Mouse (Mus musculus): Measurements from ENCODE around the gene Nepro. TPM values are rescaled to one million over a fixed set of nuclear protein-coding genes. Genes with fewer than 3 reads are reported as not detected.

Gene Nepro
- polyA plus RNA-seq (2014; fragmentation: Nextera tagmentation; extraction: Ambion mirVana), result 9.3 and 10.0 TPM in 2 replicates

- under 1% methylated on average over 63 of the region's 64 CpGs for WGBS
- Histone ChIP-seq H3K4me2 (replicated peaks; ENCODE audit: low read depth, low read length) (peak within 1 kb of the TSS; percentile 72), H3K27ac (ENCODE audit: low read length) (peak within 1 kb of the TSS; percentile 89), H3K27me3 (ENCODE audit: control insufficient read depth, insufficient read depth, low read length) (no peaks in the 10 kb centered on the region), H3K4me3 (ENCODE audit: low read depth, low read length) (peak within 1 kb of the TSS; percentile 52), H3K9ac (replicated peaks; ENCODE audit: low read depth, low read length) (peak within 1 kb of the TSS; percentile 82), H3K9me3 (ENCODE audit: control insufficient read depth, low read depth, low read length) (no peaks in the 10 kb centered on the region), H3K36me3 (ENCODE audit: control insufficient read depth, insufficient read depth, low read length) (peaks cover 11% of the 10 kb centered on the region; the same call in 1 of the 2 replicates), H3K4me1 (ENCODE audit: control insufficient read depth, insufficient read depth, low read length) (peaks cover 14% of the 10 kb centered on the region; the same call in 1 of the 2 replicates)
- ATAC-seq (ENCODE audit: insufficient number of reproducible peaks, insufficient read depth, low FRiP score, low read depth), result peak; percentile 97
Measured at GRCm38 (mm10) chr16:44724083-44724787, at the start of gene Nepro. Gene Nepro, plus strand, starts transcription at chr16:44724301.

GRCm38 (mm10) chr16:44676357-44676756 is 47.7 kb upstream of the Nepro start:
- ATAC-seq (ENCODE audit: insufficient number of reproducible peaks, insufficient read depth, low FRiP score, low read depth), result no peak
- 80% methylated on average over 2 of the region's 2 CpGs for WGBS
- no peak overlapping the region for H3K9ac ChIP-seq (replicated peaks; ENCODE audit: low read depth, low read length)
- no peak overlapping the region for H3K4me2 ChIP-seq (replicated peaks; ENCODE audit: low read depth, low read length)
- no peaks in the 10 kb centered on the region for H3K9me3 ChIP-seq (ENCODE audit: control insufficient read depth, low read depth, low read length)
- no peak overlapping the region for H3K4me3 ChIP-seq (ENCODE audit: low read depth, low read length)
- H3K27me3 ChIP-seq (ENCODE audit: control insufficient read depth, insufficient read depth, low read length), result no peaks in the 10 kb centered on the region
- peaks cover 18% of the 10 kb centered on the region for H3K4me1 ChIP-seq (ENCODE audit: control insufficient read depth, insufficient read depth, low read length)
- no peak overlapping the region for H3K27ac ChIP-seq (ENCODE audit: low read length)
- H3K36me3 ChIP-seq (ENCODE audit: control insufficient read depth, insufficient read depth, low read length), result no peaks in the 10 kb centered on the region

GRCm38 (mm10) chr16:44679082-44679481 is 45.0 kb upstream of the Nepro start:
- Histone ChIP-seq H3K9me3 (ENCODE audit: control insufficient read depth, low read depth, low read length) (no peaks in the 10 kb centered on the region; the same call in 1 of the 2 replicates), H3K9ac (replicated peaks; ENCODE audit: low read depth, low read length) (no peak overlapping the region), H3K4me1 (ENCODE audit: control insufficient read depth, insufficient read depth, low read length) (0 out of 2 replicates have a peak, but pooled peaks cover 4% of the 10 kb centered on the region), H3K27ac (ENCODE audit: low read length) (no peak overlapping the region), H3K4me2 (replicated peaks; ENCODE audit: low read depth, low read length) (no peak overlapping the region), H3K27me3 (ENCODE audit: control insufficient read depth, insufficient read depth, low read length) (no peaks in the 10 kb centered on the region), H3K4me3 (ENCODE audit: low read depth, low read length) (no peak overlapping the region), H3K36me3 (ENCODE audit: control insufficient read depth, insufficient read depth, low read length) (no peaks in the 10 kb centered on the region)
- WGBS, result 67% methylated on average over 8 of the region's 8 CpGs
- no peak for ATAC-seq (ENCODE audit: insufficient number of reproducible peaks, insufficient read depth, low FRiP score, low read depth)

GRCm38 (mm10) chr16:44679503-44679971 is 44.6 kb upstream of the Nepro start:
- 0 out of 2 replicates have a peak, but pooled peaks cover 4% of the 10 kb centered on the region for H3K4me1 ChIP-seq (ENCODE audit: control insufficient read depth, insufficient read depth, low read length)
- WGBS, result 64% methylated on average over 8 of the region's 8 CpGs
- ATAC-seq (ENCODE audit: insufficient number of reproducible peaks, insufficient read depth, low FRiP score, low read depth), result no peak; the same call in 1 of the 2 replicates
- H3K4me2 ChIP-seq (replicated peaks; ENCODE audit: low read depth, low read length), result no peak overlapping the region
- H3K4me3 ChIP-seq (ENCODE audit: low read depth, low read length), result no peak overlapping the region
- H3K36me3 ChIP-seq (ENCODE audit: control insufficient read depth, insufficient read depth, low read length), result no peaks in the 10 kb centered on the region
- H3K27me3 ChIP-seq (ENCODE audit: control insufficient read depth, insufficient read depth, low read length), result no peaks in the 10 kb centered on the region
- H3K9ac ChIP-seq (replicated peaks; ENCODE audit: low read depth, low read length), result no peak overlapping the region
- H3K27ac ChIP-seq (ENCODE audit: low read length), result no peak overlapping the region
- H3K9me3 ChIP-seq (ENCODE audit: control insufficient read depth, low read depth, low read length), result no peaks in the 10 kb centered on the region; the same call in 1 of the 2 replicates

- H3K27ac ChIP-seq (ENCODE audit: low read length), result peak overlapping the region; percentile 52; the same call in 1 of the 2 replicates
- H3K4me1 ChIP-seq (ENCODE audit: control insufficient read depth, insufficient read depth, low read length), result 0 out of 2 replicates have a peak, but pooled peaks cover 4% of the 10 kb centered on the region
- 59% methylated on average over 9 of the region's 9 CpGs for WGBS
- H3K9ac ChIP-seq (replicated peaks; ENCODE audit: low read depth, low read length), result no peak overlapping the region
- no peaks in the 10 kb centered on the region for H3K27me3 ChIP-seq (ENCODE audit: control insufficient read depth, insufficient read depth, low read length)
- H3K4me2 ChIP-seq (replicated peaks; ENCODE audit: low read depth, low read length), result no peak overlapping the region
- no peak; the same call in 1 of the 2 replicates for ATAC-seq (ENCODE audit: insufficient number of reproducible peaks, insufficient read depth, low FRiP score, low read depth)
- H3K4me3 ChIP-seq (ENCODE audit: low read depth, low read length), result no peak overlapping the region
- H3K36me3 ChIP-seq (ENCODE audit: control insufficient read depth, insufficient read depth, low read length), result no peaks in the 10 kb centered on the region
- H3K9me3 ChIP-seq (ENCODE audit: control insufficient read depth, low read depth, low read length), result no peaks in the 10 kb centered on the region; the same call in 1 of the 2 replicates
Measured at GRCm38 (mm10) chr16:44680756-44681498, 43.2 kb upstream of the Nepro start.

GRCm38 (mm10) chr16:44684646-44685045 is 39.5 kb upstream of the Nepro start:
- H3K27me3 ChIP-seq (ENCODE audit: control insufficient read depth, insufficient read depth, low read length), result no peaks in the 10 kb centered on the region
- no peak overlapping the region for H3K27ac ChIP-seq (ENCODE audit: low read length)
- H3K4me3 ChIP-seq (ENCODE audit: low read depth, low read length), result no peak overlapping the region
- H3K4me2 ChIP-seq (replicated peaks; ENCODE audit: low read depth, low read length), result no peak overlapping the region
- no peaks in the 10 kb centered on the region for H3K36me3 ChIP-seq (ENCODE audit: control insufficient read depth, insufficient read depth, low read length)
- H3K9ac ChIP-seq (replicated peaks; ENCODE audit: low read depth, low read length), result no peak overlapping the region
- no peak for ATAC-seq (ENCODE audit: insufficient number of reproducible peaks, insufficient read depth, low FRiP score, low read depth)
- no peaks in the 10 kb centered on the region; the same call in 1 of the 2 replicates for H3K9me3 ChIP-seq (ENCODE audit: control insufficient read depth, low read depth, low read length)
- 75% methylated on average over 7 of the region's 7 CpGs for WGBS
- H3K4me1 ChIP-seq (ENCODE audit: control insufficient read depth, insufficient read depth, low read length), result peaks cover 16% of the 10 kb centered on the region; the same call in 1 of the 2 replicates

- no peaks in the 10 kb centered on the region for H3K27me3 ChIP-seq (ENCODE audit: control insufficient read depth, insufficient read depth, low read length)
- no peak overlapping the region for H3K27ac ChIP-seq (ENCODE audit: low read length)
- H3K9ac ChIP-seq (replicated peaks; ENCODE audit: low read depth, low read length), result no peak overlapping the region
- H3K4me3 ChIP-seq (ENCODE audit: low read depth, low read length), result no peak overlapping the region
- H3K9me3 ChIP-seq (ENCODE audit: control insufficient read depth, low read depth, low read length), result no peaks in the 10 kb centered on the region; the same call in 1 of the 2 replicates
- ATAC-seq (ENCODE audit: insufficient number of reproducible peaks, insufficient read depth, low FRiP score, low read depth), result no peak
- H3K4me1 ChIP-seq (ENCODE audit: control insufficient read depth, insufficient read depth, low read length), result peaks cover 16% of the 10 kb centered on the region; the same call in 1 of the 2 replicates
- no peaks in the 10 kb centered on the region for H3K36me3 ChIP-seq (ENCODE audit: control insufficient read depth, insufficient read depth, low read length)
- no peak overlapping the region for H3K4me2 ChIP-seq (replicated peaks; ENCODE audit: low read depth, low read length)
- WGBS, result 84% methylated on average over 7 of the region's 7 CpGs
Measured at GRCm38 (mm10) chr16:44685401-44685800, 38.7 kb upstream of the Nepro start.
